Mouse (Mus musculus) testis, postnatal 10 days (tissue): ENCODE data around the gene Hist1h2bf.
"Not testable (repeated sequence)": the region's sequence is repeated elsewhere in the genome, so short reads cannot be mapped to it uniquely, and the experiment has no call there.

Experiments
- DNase-seq: peaks from one replicate; pipeline ENCODE4 v3.0.0; 2021; ENCODE audit warnings: low spot score

The Hist1h2bf gene

DNA sequence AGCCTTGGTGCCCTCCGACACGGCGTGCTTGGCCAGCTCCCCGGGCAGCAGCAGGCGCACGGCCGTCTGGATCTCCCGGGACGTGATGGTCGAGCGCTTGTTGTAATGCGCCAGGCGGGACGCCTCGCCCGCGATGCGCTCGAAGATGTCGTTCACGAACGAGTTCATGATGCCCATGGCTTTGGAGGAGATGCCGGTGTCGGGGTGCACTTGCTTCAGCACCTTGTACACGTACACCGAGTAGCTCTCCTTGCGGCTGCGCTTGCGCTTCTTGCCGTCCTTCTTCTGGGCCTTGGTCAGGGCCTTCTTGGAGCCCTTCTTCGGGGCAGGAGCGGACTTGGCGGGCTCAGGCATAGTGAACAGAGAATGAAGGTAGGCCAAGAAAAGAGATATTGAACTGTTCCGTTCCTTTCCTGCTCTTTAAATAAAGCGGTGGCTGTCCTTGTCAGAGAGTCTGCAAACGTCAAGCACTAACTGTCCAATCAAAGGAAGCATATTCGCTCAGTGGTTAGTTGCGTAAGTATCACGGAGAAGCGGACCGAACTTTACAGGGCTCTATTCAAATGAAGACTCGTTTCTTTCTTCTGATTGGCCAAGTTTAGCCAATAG is 30.9 kb downstream of the Hist1h2bf start, which contains the start of gene Hist1h2bh:
Hist1h2bh (minus strand) TSS at position 394 of the 609 bp plus-strand sequence.
- DNase-seq, result peak; percentile 49

DNA sequence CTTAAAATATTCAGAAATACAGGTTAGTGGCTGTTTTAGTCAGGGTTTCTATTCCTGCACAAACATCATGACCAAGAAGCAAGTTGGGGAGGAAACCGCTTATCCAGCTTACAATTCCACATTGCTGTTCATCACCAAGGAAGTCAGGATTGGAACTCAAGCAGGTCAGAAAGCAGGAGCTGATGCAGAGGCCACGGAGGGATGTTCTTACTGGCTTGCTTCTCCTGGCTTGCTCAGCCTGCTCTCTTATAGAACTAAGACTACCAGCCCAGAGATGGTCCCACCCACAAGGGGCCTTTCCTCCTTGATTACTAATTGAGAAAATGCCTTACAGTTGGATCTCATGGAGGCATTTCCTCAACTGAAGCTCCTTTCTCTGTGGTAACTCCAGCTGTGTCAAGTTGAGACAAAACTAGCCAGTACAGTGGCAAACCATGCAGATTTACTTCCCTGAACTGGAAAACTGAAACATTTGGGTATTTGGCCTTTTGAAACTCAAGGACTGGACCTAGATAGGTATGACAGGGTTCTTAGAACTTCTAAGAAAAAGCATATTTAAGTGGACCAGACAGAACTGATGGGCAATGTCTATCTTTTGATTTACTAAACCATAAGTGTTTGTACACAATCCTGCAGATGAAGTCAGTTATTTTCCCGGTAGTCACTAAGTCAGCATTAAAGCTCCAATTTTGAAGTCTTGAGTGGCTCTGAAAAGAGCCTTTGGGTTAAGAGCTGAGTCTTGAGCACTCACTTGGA is 31.6 kb downstream of the Hist1h2bf start:
- not testable (repeated sequence) for DNase-seq

DNA sequence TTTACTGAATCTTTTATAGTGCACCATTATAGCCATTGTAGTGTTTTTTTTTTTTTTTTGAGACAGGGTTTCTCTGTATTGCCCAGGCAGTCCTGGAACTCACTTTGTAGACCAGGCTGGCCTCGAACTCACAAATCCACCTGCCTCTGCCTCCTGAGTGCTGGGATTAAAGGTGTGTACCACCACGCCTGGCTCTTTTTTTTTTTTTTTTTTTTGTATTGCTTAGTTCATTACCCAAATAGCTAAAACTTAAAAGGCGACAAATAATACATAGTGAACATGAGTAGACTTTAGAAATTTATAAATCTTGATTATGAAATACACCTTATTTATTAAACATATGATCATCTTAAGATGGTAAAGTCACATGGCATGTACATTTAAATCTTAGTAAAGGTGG is 32.5 kb downstream of the Hist1h2bf start:
- DNase-seq, result no peak

DNA sequence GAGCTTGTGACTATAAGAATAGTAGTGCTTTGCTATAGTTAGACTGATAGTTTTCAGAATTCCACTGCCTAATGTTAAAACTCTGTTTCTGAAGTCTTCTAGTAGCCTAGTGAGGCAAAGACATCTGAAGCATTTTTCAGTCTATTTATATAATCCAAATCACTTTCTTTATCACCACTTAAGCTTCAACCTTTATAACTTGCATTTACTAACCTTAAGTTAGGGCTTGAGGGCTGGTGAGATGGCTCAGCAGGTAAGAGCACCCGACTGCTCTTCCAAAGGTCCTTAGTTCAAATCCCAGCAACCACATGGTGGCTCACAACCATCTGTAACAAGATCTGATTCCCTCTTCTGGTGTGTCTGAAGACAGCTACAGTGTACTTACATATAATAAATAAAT is 34.2 kb downstream of the Hist1h2bf start:
- not testable (repeated sequence) for DNase-seq

DNA sequence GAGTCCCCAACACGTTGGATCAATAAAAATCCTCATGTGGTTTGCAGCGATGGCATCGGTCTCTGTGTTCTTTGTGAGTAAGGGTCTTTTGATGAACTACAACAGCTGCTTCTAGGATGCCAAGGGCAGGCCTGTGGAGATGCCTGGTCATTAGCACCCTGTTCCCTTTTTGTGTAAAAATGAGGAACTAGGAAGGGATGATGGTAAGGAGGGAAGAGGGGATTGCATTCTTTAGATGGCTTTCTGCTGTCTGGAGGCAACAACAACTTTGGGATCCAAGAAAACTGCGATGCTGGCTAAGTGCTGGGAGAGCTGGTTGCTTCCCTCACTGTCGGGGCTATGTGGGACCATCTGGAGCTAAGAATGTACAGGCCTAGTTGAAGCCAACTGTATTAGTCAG is 35.7 kb downstream of the Hist1h2bf start:
- no peak for DNase-seq

DNA sequence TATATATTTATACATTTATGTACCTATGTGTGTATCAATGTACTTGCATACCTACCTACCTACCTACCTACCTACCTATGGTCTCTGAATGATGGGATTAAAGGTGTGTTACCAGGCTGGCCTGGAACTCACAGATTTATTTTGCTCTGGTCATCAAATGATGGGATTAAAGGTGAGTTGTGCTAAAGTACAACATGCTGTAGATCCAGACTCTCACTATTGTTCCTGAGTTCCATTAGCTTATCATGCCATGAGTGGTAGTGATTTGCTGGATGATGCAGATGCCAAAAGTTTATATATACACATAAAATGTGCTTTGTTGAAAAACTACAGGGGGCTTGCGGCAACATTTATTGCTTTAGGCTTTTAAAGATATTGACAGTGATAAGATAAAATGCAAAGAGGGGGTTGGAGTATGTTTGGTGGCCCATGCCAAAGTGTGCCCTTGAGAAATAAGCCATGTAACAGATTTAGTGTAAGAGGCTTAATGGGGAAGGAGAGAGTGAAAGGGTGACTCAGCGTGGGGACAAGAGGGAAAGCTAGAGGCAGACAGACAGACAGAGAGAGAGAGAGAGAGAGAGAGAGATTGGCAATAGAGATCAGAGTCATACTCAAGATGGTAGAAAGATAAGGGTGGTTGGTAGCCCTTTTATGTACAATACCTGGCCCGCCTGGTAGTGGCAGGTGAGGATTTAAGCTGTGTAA is 36.8 kb downstream of the Hist1h2bf start:
- DNase-seq, result no peak

DNA sequence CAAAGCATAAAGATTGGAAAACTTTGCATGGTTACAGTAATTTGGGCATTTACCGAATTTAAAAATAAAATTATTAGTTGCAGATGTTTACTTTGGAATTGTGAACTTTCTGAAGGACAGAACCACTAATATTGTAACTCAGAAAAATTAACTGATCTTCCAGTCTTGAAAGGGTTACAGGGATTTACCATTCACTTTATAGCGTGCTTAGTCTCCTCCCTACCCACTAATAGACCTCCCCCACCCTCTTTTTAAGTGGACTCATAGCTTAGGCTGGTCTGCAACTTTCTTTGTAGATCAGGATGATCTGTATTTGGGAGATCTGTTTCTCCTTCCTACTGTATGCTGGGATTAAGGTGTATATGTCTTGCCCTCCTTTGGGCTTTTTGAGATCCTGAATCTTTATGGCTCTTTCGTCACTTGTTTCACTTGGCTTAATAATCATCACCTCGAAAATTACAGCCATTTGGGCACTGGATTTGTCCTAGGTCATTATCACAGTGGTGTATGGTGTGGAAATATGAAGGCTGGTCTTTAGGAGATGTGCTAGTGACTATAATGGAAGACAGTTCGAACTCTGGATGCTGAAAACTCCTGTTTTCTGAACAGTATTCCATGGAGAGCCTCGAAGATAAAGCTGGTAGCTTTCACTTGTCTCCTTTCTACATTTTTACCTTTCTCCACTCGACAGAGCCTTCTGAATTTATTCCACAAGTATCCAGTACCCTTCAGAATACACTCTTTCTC is 37.7 kb downstream of the Hist1h2bf start:
- DNase-seq, result no peak

DNA sequence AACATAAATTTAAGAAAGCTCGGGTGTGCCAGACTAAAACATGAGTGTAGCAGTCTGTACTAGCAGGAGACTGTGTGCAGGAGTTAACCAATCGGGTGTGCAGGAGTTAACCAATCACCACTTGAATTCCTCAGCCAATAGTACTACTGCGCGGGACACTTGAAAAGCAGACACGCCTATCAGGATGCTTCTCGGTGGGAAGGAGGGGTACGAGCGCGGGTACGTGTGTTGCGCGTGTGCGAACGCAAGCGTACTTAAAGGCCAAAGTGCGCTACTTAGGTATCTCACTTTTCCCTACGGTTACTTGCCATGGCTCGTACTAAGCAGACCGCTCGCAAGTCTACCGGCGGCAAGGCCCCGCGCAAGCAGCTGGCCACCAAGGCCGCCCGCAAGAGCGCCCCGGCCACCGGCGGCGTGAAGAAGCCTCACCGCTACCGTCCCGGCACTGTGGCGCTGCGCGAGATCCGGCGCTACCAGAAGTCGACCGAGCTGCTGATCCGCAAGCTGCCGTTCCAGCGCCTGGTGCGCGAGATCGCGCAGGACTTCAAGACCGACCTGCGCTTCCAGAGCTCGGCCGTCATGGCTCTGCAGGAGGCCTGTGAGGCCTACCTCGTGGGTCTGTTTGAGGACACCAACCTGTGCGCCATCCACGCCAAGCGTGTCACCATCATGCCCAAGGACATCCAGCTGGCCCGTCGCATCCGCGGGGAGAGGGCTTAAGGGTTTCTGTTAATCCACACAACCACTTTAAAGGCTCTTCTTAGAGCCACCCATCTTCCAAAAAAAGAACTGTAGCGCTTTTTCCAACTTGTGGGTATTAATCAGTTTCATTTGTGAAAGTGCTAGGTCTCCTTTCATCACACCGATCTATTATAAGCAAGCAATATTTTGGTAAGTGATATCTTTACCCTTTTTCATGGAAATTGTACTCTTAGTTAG is 38.6 kb downstream of the Hist1h2bf start, which contains the start of gene Hist1h3g:
Hist1h3g (plus strand) TSS at position 286 of the 939 bp plus-strand sequence.
- DNase-seq, result peak; percentile 89

DNA sequence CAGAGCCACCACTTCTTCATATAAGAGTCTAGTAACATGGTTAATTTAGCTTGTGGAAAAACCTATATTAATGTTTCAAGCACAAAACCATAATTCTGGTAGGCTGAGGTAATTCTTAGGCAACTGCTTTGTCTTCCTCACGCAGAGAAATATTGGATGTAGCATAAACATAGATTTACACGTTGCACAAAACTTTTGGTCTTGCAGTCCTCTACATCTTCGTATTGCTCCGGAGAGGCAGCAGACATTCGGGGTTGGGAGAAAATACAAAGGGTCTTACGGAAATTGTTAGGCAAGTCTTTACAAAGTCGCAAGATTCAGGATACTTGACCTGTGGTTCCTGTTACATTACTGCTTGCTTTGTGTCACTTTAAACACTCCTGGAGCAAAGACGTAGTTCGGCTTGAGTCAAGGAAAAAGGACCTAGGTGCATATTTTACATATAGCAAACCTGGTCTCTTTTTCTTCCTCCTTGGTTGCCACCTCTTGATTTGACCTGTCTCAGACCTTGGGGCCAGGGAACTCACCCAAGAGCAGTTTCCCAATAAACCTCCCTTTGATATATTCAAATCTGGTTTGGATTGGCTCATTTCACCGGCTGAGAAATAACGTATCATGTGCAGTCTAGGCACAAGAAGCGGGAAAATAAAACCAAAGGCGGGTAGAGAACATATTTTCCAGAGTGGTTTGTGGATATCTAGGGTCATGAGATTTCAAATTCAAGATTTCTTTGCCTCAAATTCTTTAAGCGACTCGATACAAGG is 39.4 kb downstream of the Hist1h2bf start:
- DNase-seq, result no peak

DNA sequence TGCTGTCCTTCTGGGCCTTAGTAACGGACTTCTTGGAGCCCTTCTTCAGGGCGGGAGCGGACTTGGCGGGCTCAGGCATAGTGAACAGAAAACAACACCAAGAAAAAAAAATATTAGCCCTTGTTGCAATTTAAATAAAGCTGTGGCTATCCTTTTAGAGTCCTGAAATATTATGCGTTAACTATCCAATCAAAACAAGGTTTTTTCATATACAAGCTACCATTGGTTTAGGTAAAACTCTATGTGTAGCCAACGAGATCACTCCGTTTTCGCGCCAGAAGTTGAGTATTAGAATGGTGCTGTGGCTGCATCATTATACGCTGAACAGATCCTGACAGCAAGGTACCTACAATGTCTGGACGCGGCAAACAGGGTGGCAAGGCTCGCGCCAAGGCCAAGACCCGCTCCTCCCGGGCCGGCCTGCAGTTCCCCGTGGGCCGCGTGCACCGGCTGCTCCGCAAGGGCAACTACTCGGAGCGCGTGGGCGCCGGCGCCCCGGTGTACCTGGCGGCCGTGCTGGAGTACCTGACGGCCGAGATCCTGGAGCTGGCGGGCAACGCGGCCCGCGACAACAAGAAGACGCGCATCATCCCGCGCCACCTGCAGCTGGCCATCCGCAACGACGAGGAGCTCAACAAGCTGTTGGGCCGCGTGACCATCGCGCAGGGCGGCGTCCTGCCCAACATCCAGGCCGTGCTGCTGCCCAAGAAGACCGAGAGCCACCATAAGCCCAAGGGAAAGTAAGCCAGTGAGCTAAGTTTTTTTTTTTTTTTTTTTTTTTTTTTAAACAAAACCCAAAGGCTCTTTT is 40.2 kb downstream of the Hist1h2bf start, which contains the start of gene Hist1h2af:
Hist1h2af (plus strand) TSS at position 347 of the 808 bp plus-strand sequence.
- DNase-seq, result not testable (repeated sequence)

DNA sequence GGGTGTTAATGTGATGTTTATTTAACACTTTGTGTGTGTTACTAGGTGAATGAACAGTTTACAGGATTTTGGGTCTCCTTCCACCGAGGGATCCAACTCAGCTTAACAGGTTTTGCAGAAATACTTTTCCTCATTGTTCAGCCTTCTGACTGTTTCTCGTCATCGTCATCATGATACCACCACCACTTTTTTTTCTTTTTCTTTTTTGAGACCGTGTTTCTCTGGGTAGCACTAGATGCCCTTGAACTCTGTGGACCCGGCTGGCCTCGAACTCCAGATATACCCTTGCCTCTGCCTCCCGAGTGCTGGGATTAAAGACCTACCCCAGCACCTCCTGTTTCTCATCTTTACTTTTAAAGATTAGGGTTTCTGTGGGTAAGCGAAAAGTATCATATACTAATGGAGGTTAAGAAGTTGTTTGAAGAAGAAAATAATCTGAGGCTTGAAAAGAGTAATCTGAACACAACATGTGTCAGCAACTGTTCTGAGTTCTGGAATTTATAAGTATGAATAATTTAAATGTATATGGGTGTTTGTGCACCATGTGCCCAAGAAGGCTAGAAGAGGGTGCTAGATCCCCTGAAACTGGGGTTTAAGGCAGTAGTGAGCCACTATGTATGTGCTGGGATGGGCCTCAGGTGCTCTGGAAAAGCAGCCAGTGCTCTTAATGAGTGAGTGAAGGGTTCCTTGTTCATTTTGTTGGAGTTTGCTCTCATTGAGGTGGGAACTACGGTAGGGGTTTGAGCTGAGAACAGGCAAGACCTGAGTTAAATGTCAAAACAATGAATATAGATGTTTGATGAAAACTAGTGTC is 41.5 kb downstream of the Hist1h2bf start:
- DNase-seq, result no peak

DNA sequence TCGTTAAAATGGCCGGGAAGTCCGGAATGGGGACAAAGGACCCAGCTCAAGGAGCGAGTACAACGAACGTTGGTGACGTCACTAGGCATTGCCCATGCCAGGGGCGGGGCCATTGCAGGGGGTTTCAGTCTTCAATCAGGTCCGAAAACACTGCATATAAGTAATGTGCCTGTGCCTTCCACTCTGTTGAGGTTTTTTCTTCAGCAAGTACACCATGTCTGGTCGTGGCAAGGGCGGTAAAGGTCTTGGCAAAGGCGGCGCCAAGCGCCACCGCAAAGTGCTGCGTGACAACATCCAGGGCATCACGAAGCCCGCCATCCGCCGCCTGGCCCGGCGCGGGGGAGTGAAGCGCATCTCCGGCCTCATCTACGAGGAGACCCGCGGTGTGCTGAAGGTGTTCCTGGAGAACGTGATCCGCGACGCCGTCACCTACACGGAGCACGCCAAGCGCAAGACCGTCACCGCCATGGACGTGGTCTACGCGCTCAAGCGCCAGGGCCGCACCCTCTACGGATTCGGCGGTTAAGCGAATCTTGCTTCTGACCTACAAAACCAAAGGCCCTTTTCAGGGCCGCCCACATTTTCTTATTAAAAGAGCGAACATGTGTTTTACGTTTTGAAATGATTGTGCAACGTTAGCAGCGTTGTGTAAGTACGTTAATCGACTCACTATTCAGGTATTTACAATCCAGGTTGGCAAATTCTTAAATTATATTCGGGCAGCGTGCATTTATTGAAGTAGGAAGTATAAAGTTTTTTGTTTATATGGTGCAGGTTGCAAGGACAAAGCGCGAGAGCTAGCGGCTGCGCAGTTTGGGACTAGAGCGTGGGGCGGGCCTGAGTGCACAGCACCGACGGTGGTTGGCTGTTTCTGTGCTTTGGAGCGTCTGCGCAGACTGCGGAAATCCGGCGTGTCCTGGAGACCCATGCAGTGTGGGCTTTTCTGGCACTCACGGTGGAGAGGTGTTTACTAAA is 42.8 kb downstream of the Hist1h2bf start, which contains the start of gene Hist1h4h:
Hist1h4h (plus strand) TSS at position 150 of the 975 bp plus-strand sequence.
- DNase-seq, result peak; percentile 95

DNA sequence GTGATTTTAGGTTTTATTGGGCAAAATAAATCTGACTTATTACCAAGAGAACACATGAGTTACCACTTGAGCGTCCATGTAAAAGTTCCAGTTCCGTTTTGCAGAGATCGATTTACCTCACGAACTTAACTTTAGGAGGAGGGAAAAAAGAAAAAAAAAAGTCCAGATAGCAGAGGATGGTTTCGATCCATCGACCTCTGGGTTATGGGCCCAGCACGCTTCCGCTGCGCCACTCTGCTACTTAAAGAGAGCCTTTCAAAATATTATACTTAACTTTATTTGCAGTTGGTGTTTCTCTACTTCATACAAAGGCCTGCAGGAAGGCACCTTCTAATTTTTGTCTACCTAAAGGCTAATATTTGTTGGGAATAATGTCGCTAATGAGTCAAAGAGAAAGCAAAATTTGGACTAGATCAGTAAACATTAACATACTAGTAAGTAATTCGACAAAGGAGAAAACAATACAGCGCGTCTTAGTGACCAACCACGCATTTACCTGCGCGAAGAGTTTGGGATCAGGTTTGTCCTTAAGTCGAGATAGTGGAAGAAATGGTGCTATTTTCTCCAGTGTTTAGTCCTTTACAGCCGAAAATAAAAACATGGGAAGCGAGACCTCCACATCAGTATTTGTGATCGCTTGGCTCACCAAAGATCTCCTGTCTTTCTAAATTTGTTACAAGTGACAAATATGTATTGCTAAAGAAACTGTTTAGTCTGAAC is 43.7 kb downstream of the Hist1h2bf start:
- DNase-seq, result peak; percentile 63

DNA sequence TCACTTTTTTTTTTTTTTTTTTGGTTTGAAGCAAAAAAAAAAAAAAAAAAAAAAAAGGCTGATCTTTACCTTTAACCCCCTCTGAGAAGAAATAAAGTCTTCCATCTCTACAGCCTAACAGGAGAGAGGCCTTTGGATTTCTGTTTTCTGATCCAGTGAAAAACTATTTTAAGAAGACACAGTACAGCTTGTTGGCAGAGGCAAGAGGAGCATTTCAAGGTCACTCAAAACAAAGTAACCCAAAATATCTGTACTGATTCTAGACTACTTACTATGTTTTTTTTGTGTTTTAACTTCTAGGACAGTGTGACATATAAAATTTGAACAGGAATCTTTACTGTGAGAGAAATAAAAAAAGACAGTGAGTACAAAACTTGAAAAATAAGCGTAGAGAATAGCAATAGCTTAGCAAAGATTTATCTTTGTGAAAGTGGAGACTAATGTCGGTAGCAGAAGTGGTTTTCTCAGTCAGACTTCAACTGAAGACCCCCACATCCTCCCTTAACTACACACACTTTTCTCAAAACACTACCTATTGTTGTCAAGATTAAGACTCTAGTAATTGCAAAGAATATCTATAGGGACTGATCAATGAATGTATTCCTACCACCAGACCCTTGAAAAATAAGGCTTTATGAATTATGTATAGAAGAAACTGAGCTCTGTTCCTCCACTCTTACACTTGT is 44.4 kb downstream of the Hist1h2bf start:
- no peak for DNase-seq

DNA sequence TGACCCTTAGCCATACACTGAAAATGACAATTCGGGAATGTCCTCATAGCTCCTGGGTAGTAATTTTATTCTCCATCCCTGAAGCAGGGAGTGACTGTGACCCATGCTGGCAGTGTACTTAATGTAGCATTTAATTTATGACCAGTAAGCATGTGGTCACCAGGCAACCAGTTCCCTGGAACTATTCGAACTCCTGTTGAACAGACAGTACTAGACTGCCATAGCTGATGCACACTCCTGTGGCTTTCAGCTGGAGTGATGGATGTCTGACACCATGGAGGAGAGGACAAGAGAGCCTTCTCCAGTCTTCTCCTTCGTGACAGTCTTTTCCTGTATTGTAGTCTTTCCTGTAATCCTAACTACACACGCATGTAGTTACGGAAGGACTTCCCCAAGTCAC is 45.0 kb downstream of the Hist1h2bf start:
- no peak for DNase-seq

DNA sequence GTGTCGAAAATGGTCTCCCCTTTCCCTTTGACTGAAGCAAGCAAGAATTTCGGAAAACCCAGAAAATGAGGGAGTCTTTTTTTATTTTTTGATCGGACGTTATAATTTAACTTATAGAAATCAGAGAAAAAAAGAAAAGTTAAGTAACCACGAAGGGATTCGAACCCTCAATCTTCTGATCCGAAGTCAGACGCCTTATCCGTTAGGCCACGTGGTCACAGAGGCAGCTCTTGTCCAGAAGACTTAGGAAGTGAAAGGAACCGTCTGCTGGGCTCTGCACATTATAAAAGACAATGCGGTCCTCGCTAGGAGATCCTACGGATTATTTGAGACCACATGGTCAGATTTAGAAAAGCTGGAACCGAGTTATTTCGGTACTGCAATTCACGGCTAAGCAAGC is 47.7 kb downstream of the Hist1h2bf start:
- peak; percentile 92 for DNase-seq
